Mouse (Mus musculus): ENCODE results near the gene Kdf1. TPM values are rescaled to one million over a fixed set of nuclear protein-coding genes. Genes with fewer than 3 reads are reported as not detected.
"Not testable (repeated sequence)": the region's sequence is repeated elsewhere in the genome, so short reads cannot be mapped to it uniquely, and the experiment has no call there.

The Kdf1 gene
- polyA plus RNA-seq, 1 experiment from 2014 or later, result 6.7 TPM

DNA sequence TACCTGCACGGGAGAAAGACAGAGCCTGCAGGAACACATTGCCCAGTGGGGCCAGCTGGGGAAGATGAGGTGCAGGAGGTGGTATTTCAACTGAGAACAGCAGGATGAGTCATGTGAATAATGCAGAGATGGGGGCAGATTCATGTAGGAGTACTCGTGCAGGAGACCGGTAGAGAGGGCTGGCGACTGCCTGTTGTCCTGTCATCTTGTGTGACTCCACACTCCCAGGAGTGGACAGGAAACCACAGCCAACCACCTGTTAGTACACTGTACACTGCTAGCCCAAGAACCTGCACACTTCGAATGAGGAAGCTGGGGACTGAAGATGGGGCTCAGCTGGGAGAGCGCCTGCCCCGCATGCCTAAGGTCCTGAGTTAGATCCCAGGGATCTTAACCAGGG is 17.2 kb upstream of the Kdf1 start:
- H3K4me1 ChIP-seq, result peaks cover 27% of the 10 kb centered on the region
- H3K4me3 ChIP-seq, result no peak overlapping the region
- DNase-seq (ENCODE audit: low spot score), result peak; percentile 24
- H3K9me3 ChIP-seq (replicated peaks), result no peaks in the 10 kb centered on the region
- H3K36me3 ChIP-seq, result no peaks in the 10 kb centered on the region
- WGBS, result 68% methylated on average over 7 of the region's 7 CpGs
- no peak overlapping the region for H3K27ac ChIP-seq
- peaks cover 96% of the 10 kb centered on the region for H3K27me3 ChIP-seq (ENCODE audit: low read depth, poor library complexity, severe bottlenecking)

DNA sequence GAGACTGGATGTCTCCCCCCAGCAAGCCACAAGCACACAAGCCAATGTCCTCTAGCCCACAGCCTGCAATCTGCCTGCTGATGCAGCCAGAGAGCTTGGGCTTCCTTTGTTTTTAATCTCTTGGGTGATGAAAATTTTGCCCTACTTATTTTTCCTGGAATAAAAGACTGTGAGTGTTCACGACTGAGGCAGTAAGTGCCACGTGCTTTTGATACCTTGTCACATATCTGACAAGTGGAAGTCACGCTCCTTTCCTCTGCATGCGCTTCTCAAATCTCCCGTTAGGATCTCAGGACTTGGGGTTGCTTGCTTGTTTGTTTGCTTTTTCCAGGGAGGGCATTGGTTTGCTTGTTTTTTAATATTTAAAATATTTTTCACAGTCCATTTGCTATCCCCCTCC is 14.5 kb upstream of the Kdf1 start:
- Histone ChIP-seq H3K27ac (no peak overlapping the region), H3K9me3 (replicated peaks) (no peaks in the 10 kb centered on the region), H3K27me3 (ENCODE audit: low read depth, poor library complexity, severe bottlenecking) (peaks cover 74% of the 10 kb centered on the region), H3K36me3 (no peaks in the 10 kb centered on the region), H3K4me1 (peaks cover 2% of the 10 kb centered on the region; the same call in 1 of the 2 replicates), H3K4me3 (no peak overlapping the region)
- WGBS, result 61% methylated on average over 5 of the region's 5 CpGs
- no peak for DNase-seq (ENCODE audit: low spot score)

DNA sequence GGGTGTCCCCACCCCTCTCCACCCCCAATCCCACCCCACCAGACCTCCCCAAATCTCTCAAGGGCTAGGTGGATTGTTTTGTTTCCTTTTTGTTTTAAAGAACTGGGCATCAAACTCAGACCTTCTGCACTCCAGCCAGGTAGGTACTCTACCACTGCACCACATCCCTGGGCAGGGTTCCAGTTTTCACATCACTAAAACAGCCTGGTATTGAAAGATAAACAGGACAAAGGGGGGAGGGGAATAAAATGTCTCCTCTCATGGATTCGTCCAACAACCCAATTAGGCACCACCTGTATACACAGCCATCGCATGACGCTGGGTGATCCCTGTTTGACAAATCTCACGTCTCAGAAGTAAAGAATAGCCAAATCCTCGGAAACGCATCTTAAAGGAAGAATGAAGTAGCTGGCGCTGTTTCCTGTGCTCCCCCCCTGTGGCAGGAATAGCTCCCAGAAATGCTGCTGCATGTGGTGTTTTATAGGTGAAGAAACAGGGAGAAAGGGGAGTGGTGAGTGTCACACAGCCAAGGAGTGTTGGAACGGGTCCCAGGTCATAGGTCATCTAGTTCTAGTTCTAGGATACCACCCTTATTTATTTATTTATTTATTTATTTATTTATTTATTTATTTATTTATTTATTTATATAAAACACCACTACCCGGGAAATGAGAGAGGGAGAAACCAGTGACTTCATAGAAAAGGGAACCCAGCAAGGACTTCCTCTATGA is 13.8 kb upstream of the Kdf1 start:
- DNase-seq (ENCODE audit: low spot score), result no peak
- peaks cover 68% of the 10 kb centered on the region for H3K27me3 ChIP-seq (ENCODE audit: low read depth, poor library complexity, severe bottlenecking)
- no peak overlapping the region for H3K4me3 ChIP-seq
- no peaks in the 10 kb centered on the region for H3K9me3 ChIP-seq (replicated peaks)
- no peaks in the 10 kb centered on the region for H3K36me3 ChIP-seq
- no peaks in the 10 kb centered on the region for H3K4me1 ChIP-seq
- WGBS, result 71% methylated on average over 9 of the region's 9 CpGs
- H3K27ac ChIP-seq, result no peak overlapping the region

DNA sequence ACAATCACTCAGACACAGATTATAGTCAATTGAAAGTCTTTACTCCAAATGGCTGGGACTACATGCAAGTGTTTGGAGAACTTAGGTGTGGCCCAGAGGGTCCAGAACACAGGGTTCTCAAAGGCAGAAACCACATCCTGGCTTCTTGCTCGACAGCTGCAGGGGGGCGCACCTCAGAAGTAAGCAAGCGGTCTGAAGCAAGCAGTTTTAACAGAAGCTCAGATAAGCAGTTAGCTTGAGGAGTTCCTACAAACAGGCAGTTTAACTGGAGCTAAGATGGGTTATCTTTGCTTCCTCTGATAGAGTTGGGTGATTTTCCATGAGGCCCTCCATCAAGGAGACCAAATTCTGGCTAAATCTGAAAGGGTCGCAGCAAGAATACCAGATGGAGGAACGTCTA is 12.2 kb upstream of the Kdf1 start:
- 75% methylated on average over 5 of the region's 5 CpGs for WGBS
- DNase-seq (ENCODE audit: low spot score), result no peak
- Histone ChIP-seq H3K27me3 (ENCODE audit: low read depth, poor library complexity, severe bottlenecking) (peaks cover 52% of the 10 kb centered on the region), H3K36me3 (no peaks in the 10 kb centered on the region), H3K4me1 (no peaks in the 10 kb centered on the region), H3K9me3 (replicated peaks) (no peaks in the 10 kb centered on the region), H3K27ac (no peak overlapping the region), H3K4me3 (no peak overlapping the region)

DNA sequence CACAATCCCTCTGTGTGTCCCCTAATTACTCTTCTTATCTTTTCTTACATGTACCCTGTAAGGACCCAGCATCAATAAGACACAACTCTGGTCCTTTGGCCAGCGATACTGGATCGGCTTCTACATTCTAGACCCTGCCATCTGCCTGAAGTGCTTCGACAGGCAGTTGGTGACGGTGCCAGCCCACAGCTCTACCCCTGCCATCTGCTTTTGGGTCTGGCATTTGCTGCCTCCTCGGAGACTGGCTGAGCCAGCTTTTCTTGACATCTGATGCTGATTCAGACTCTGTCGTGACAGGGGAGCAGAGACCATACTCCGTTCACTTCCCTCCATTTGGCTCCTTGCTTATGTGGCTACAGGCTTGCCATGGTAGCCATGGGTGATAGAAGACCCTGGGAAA is 9.8 kb upstream of the Kdf1 start:
- H3K9me3 ChIP-seq (replicated peaks), result no peaks in the 10 kb centered on the region
- DNase-seq (ENCODE audit: low spot score), result no peak
- H3K4me3 ChIP-seq, result no peak overlapping the region
- no peak overlapping the region for H3K27ac ChIP-seq
- no peaks in the 10 kb centered on the region for H3K36me3 ChIP-seq
- no peaks in the 10 kb centered on the region for H3K4me1 ChIP-seq
- H3K27me3 ChIP-seq (ENCODE audit: low read depth, poor library complexity, severe bottlenecking), result peaks cover 27% of the 10 kb centered on the region
- 83% methylated on average over 7 of the region's 7 CpGs for WGBS

DNA sequence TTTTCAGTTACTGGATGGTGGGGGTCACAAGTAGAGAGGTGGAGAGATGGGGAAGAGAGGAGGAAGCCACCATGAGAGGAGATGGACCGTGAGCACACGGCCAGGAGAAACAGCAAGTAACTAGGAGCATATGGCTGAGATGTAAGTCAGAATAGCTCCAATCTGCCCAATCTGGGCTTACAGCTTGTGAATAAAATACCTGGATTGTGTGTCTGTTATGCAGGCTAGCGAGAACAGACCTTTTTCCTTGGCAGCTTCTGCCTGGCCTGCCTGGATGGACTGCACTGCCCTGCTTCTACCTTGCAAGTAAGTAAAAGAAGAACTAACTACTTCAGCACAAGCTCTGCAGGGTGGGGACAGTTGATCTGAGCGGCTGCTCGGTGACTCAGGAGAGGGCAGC is 7.7 kb upstream of the Kdf1 start:
- Histone ChIP-seq H3K4me3 (no peak overlapping the region), H3K27me3 (ENCODE audit: low read depth, poor library complexity, severe bottlenecking) (peaks cover 13% of the 10 kb centered on the region), H3K36me3 (no peaks in the 10 kb centered on the region), H3K4me1 (no peaks in the 10 kb centered on the region), H3K9me3 (replicated peaks) (no peaks in the 10 kb centered on the region), H3K27ac (no peak overlapping the region)
- WGBS, result 77% methylated on average over 5 of the region's 5 CpGs
- DNase-seq (ENCODE audit: low spot score), result no peak

DNA sequence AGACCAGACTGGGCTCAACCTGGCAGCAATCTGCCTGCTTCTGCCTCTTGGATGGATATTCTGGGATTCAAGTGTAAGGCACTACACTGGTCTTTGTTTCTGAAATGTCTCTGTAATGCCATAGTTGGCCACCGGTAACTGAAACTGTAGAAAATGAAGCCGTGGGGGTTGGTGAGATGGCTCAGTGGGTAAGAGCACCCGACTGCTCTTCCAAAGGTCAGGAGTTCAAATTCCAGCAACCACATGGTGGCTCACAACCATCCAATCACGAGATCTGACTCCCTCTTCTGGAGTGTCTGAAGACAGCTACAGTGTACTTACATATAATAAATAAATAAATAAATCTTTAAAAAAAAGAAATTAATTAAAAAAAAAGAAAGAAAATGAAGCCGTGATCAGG is 6.3 kb upstream of the Kdf1 start:
- H3K27me3 ChIP-seq (ENCODE audit: low read depth, poor library complexity, severe bottlenecking), result peaks cover 15% of the 10 kb centered on the region
- H3K36me3 ChIP-seq; H3K9me3 ChIP-seq (replicated peaks); H3K4me1 ChIP-seq; H3K27ac ChIP-seq; H3K4me3 ChIP-seq: not testable (repeated sequence)
- WGBS, result 52% methylated on average over 5 of the region's 5 CpGs
- peak; percentile 25 for DNase-seq (ENCODE audit: low spot score)

DNA sequence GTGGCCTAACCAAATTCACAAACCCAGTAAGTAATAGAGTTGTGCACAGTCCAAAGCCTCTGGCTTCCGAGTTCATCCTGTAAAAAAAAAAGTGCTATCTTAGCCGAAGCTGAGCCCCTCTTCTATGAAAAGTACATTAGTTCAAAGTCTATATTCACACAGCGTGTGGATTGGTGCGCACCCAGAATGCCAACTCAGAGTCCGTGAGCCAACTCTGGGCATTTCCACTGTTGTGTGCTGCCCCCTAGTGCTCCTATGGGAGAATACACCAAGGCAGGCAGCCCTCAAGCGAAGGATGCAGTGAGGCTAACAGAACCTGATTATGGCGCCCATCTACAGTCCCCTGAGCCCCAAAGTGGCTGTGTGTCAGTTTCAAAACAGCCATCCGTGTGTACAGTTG is 5.8 kb upstream of the Kdf1 start:
- 17% methylated on average over 8 of the region's 8 CpGs for WGBS
- Histone ChIP-seq H3K4me1 (no peaks in the 10 kb centered on the region), H3K27me3 (ENCODE audit: low read depth, poor library complexity, severe bottlenecking) (peaks cover 20% of the 10 kb centered on the region), H3K4me3 (no peak overlapping the region), H3K27ac (no peak overlapping the region), H3K9me3 (replicated peaks) (no peaks in the 10 kb centered on the region), H3K36me3 (no peaks in the 10 kb centered on the region)
- peak; percentile 78 for DNase-seq (ENCODE audit: low spot score)

DNA sequence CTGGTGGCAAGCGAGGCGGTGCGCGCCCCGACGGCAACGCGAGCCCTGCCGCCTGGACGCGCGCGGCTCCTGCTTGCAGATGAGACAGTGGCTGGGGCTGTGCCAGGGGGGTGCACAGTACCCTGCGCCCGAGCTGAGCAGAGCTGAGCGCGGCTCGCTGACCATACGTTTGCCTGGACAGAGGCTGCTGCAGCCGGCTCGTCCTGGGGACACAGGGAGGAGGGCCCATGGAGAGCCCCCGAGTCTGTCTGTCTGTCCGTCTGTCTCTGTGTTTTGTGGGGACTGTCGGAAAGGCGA is 554 bp downstream of the Kdf1 start:
- H3K4me3 ChIP-seq, result peak overlapping the region; percentile 50
- 4% methylated on average over 25 of the region's 25 CpGs for WGBS
- peaks cover 9% of the 10 kb centered on the region for H3K4me1 ChIP-seq
- H3K27me3 ChIP-seq (ENCODE audit: low read depth, poor library complexity, severe bottlenecking), result peaks cover 60% of the 10 kb centered on the region
- no peaks in the 10 kb centered on the region for H3K36me3 ChIP-seq
- no peaks in the 10 kb centered on the region for H3K9me3 ChIP-seq (replicated peaks)
- DNase-seq (ENCODE audit: low spot score), result no peak
- H3K27ac ChIP-seq, result peak overlapping the region; percentile 72; the same call in 1 of the 2 replicates

DNA sequence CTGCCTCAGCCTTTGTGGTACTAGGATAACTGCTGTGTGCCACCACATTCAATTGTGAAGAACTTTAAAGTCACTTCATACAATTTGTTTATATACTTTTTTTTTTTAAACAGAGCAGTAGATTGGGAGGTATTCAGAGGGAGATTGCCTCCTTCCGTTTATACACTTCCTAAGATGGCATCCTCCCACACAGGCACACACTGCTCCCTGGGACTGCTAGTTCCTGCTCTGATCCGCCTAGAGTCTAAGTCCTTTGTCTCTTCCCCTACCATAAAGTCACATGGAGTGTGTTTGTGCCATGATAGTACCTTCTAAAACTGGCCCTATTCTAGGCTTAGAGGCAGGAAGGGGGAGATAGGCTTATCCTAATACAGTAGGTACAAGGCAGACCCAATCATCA is 2.7 kb downstream of the Kdf1 start:
- WGBS, result 83% methylated on average over 2 of the region's 2 CpGs
- H3K27ac ChIP-seq, result no peak overlapping the region
- peaks cover 5% of the 10 kb centered on the region; the same call in 1 of the 2 replicates for H3K36me3 ChIP-seq
- H3K4me1 ChIP-seq, result peaks cover 9% of the 10 kb centered on the region
- no peak overlapping the region for H3K4me3 ChIP-seq
- peaks cover 55% of the 10 kb centered on the region for H3K27me3 ChIP-seq (ENCODE audit: low read depth, poor library complexity, severe bottlenecking)
- no peak for DNase-seq (ENCODE audit: low spot score)
- H3K9me3 ChIP-seq (replicated peaks), result no peaks in the 10 kb centered on the region

DNA sequence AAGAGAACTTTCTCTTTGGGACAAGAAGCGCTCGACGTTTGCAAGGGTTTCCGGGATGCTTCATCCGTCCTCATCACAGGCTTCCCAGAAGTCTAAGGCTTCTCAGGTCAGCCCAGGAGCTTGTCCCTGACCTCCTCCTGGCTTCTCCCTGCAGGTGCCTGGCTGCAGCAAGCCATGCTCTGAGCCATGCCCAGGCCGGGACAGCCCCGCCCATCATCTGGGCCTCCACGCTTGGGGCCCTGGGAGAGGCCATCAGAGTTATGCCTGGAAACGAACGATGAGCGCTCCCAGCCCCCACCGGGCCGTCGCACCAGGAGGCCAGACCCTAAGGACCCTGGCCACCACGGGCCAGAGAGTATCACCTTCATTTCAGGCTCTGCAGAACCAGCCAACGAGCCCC is 9.0 kb downstream of the Kdf1 start:
- Histone ChIP-seq H3K36me3 (peaks cover 62% of the 10 kb centered on the region), H3K27ac (no peak overlapping the region), H3K9me3 (replicated peaks) (no peaks in the 10 kb centered on the region), H3K27me3 (ENCODE audit: low read depth, poor library complexity, severe bottlenecking) (no peaks in the 10 kb centered on the region), H3K4me1 (peaks cover 5% of the 10 kb centered on the region; the same call in 1 of the 2 replicates), H3K4me3 (no peak overlapping the region)
- no peak for DNase-seq (ENCODE audit: low spot score)
- 69% methylated on average over 16 of the region's 16 CpGs for WGBS

DNA sequence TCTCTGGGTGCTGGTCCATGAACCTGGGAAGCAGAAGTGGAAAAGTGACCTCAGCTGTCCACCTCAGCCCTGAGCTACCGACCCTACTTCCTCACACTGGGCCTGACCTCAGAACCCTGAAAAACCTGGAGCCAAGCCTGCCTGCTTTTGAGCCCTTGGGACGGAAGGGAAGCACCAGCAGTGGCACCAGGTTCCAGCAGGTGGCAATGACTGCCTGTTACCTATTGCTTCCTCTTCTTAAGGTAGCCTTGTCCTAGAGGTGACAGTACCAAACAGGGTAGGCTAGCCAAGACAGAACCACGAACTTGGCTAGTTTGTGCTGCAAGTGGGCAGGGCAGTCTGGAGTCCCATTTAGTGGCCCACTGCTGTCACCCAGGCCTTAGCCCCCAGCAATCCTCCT is 14.0 kb downstream of the Kdf1 start:
- 92% methylated on average over 3 of the region's 3 CpGs for WGBS
- H3K4me3 ChIP-seq, result no peak overlapping the region
- peaks cover 4% of the 10 kb centered on the region; the same call in 1 of the 2 replicates for H3K4me1 ChIP-seq
- no peaks in the 10 kb centered on the region for H3K27me3 ChIP-seq (ENCODE audit: low read depth, poor library complexity, severe bottlenecking)
- peaks cover 100% of the 10 kb centered on the region for H3K36me3 ChIP-seq
- H3K9me3 ChIP-seq (replicated peaks), result no peaks in the 10 kb centered on the region
- no peak overlapping the region for H3K27ac ChIP-seq
- DNase-seq (ENCODE audit: low spot score), result no peak

DNA sequence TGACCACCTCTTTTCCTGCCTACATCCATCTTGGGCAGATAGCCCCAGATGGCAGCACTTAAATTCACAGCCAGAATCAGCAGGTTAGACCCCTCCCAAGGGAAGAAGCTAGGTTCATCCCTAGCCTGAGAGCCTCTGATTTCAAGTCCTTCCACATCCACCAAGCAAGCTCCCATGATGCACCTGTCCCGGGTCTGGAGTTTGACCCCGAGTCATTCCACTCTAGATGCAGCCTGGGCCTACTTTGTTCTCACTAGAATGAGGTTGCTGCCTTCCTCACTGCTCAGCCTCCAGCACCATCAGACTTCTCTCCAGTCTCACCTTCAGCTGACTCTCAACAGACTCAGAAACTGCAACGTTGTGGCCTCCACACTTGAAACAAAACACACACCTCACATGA is 17.3 kb downstream of the Kdf1 start:
- WGBS, result 93% methylated on average over 3 of the region's 3 CpGs
- H3K36me3 ChIP-seq, result peaks cover 100% of the 10 kb centered on the region
- H3K4me3 ChIP-seq, result no peak overlapping the region
- H3K27ac ChIP-seq, result no peak overlapping the region
- no peaks in the 10 kb centered on the region for H3K27me3 ChIP-seq (ENCODE audit: low read depth, poor library complexity, severe bottlenecking)
- H3K4me1 ChIP-seq, result no peaks in the 10 kb centered on the region
- no peaks in the 10 kb centered on the region for H3K9me3 ChIP-seq (replicated peaks)
- no peak for DNase-seq (ENCODE audit: low spot score)

DNA sequence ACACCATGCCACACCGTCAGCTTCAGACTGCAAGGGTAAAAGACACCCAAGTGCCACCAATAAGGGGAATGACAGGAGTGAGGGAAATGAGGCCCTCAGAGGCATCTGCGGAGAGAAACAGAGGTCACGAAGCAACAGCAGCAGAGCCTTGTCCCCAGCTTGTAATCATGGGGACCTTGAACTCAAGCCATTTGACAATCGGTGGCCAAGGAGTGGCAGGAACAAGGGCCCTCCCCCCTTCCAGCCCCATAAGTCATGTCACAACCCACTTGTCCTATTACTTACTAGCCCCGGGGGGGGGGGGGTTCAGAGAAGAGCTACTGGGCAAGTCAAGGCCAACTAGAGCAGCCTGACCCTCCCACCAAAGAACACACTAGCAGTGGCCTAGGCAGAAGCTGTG is 17.9 kb downstream of the Kdf1 start:
- no peak overlapping the region for H3K27ac ChIP-seq
- H3K27me3 ChIP-seq (ENCODE audit: low read depth, poor library complexity, severe bottlenecking), result no peaks in the 10 kb centered on the region
- H3K4me1 ChIP-seq, result no peaks in the 10 kb centered on the region
- WGBS, result 90% methylated on average over 5 of the region's 5 CpGs
- H3K9me3 ChIP-seq (replicated peaks), result no peaks in the 10 kb centered on the region
- no peak for DNase-seq (ENCODE audit: low spot score)
- peaks cover 100% of the 10 kb centered on the region for H3K36me3 ChIP-seq
- no peak overlapping the region for H3K4me3 ChIP-seq
